Mouse (Mus musculus): ENCODE results near the gene Gpd1l.

GRCm38 (mm10) chr9:114888856-114889407 lies 44.9 kb downstream of the Gpd1l start:
- TF ChIP-seq CTCF (IDR thresholded peaks at IDR 0.05) (peak; percentile 31), EP300 (IDR thresholded peaks at IDR 0.05) (no peak)
